Mouse (Mus musculus) spleen, adult 2 months (tissue): ENCODE measurements around the gene Prmt9. TPM values are rescaled to one million over a fixed set of nuclear protein-coding genes. Genes with fewer than 3 reads are reported as not detected.

ENCODE experiments used
- DNase-seq, 2 experiments: peaks; one replicate each; pipeline versions ENCODE4 v3.0.0 to v3.0.0-alpha.2; 2012 to 2021; ENCODE audit warnings: low spot score in 2 of 2, low read depth in 1 of 2
- H3K27ac ChIP-seq: fragments of 200-500 bp; 2 replicates; pipeline ENCODE4 v1.5.1; 2012; ENCODE audit warnings: low read length, inconsistent platforms; ENCODE audit not compliant: insufficient read depth
- H3K27me3 ChIP-seq: fragments of 200-500 bp; 2 replicates; pipeline ENCODE4 v1.6.1; 2012; ENCODE audit warnings: mild to moderate bottlenecking, moderate library complexity, low read length, inconsistent platforms; ENCODE audit not compliant: control insufficient read depth, insufficient read depth
- H3K36me3 ChIP-seq: fragments of 200-500 bp; 2 replicates; pipeline ENCODE4 v1.6.1; 2012; ENCODE audit warnings: mild to moderate bottlenecking, low read length, inconsistent platforms; ENCODE audit not compliant: control insufficient read depth, insufficient read depth
- H3K4me1 ChIP-seq: fragments of 200-500 bp; 2 replicates; pipeline ENCODE4 v1.6.1; 2011; ENCODE audit warnings: inconsistent platforms; ENCODE audit not compliant: control insufficient read depth, insufficient read depth, insufficient read length
- H3K4me3 ChIP-seq: fragments of 200-500 bp; 2 replicates; pipeline ENCODE4 v1.5.1; 2011; ENCODE audit warnings: mild to moderate bottlenecking, inconsistent platforms; ENCODE audit not compliant: insufficient read depth, insufficient read length; ENCODE audit errors: extremely low read depth
- CTCF ChIP-seq: fragments of 200-500 bp; IDR thresholded peaks from 2 replicates; pipeline ENCODE4 v1.5.1; 2011; ENCODE audit warnings: mild to moderate bottlenecking, inconsistent platforms; ENCODE audit not compliant: insufficient read depth, insufficient read length, insufficient replicate concordance; ENCODE audit errors: extremely low read depth
- POLR2A ChIP-seq: fragments of 200-500 bp; IDR thresholded peaks from 2 replicates; pipeline ENCODE4 v1.6.1; 2011; ENCODE audit warnings: low read depth, low read length, inconsistent platforms
- WGBS: fragments of 180-500 bp; shearing (Covaris S2); methylation state at CpG from one replicate; pipeline ENCODE4 v1.1.7; 2018; 5-methylcytosine and 5-hydroxymethylcytosine counted together
- polyA plus RNA-seq: library from polyadenylated mRNA; depleted of rRNA; stranded (reverse); fragments of >200 nt; gene quantifications from 2 replicates; pipeline ENCODE4 v1.2.3, GENCODE M21; 2012

The Prmt9 gene
- polyA plus RNA-seq, 1 experiment: 5.7 TPM

DNA sequence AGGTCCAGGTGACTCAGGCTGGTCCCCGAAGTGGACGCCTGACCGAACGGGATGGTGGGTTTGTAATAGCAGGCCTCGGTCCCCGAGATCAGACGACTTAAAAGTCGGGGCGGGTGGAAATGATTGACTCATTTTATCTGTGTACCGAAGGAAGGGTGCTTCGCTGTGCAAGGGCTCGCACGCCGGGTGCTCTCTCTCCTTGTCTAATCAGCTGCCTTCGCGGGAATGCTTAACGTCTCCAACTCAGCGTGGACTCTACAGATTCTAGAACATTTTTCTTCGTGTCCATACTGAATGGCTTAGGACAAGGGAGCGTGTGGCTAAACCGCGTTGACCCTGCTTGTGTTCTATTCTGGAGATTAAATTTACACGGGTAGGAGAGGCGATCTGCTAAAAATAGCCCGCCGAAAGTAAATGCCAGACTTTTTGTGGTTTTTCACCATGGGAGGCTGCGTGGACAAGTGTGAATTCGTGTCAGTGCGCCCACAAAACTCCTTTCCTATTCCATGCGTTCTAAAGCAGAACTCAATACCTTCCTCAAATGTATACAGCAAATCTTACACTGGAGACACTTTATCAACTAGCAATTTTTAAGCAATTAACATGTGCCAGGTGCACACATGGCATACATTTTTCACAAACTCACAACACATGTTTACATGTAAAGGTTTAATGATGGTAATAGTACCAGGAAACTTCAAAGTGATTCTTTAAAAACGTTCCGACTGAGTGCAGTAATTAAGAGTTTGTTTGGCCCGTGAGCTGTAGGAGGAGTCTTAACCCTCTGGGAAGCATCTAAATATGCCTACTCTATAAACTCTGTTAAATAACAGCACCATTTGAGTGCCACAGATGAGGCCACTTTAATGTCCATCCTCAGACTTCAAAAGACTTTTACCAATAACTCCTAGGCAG lies 30.7 kb upstream of the Prmt9 start:
- H3K4me1 ChIP-seq: peaks cover 2% of the 10 kb centered on the region; the same call in 1 of the 2 replicates
- H3K27ac ChIP-seq: no peak overlapping the region
- H3K36me3 ChIP-seq: no peaks in the 10 kb centered on the region
- peak overlapping the region; percentile 64 for H3K4me3 ChIP-seq
- DNase-seq: no peak
- 7% methylated on average over 33 of the region's 33 CpGs for WGBS
- TF ChIP-seq CTCF (no peak), POLR2A (no peak)
- no peaks in the 10 kb centered on the region for H3K27me3 ChIP-seq

DNA sequence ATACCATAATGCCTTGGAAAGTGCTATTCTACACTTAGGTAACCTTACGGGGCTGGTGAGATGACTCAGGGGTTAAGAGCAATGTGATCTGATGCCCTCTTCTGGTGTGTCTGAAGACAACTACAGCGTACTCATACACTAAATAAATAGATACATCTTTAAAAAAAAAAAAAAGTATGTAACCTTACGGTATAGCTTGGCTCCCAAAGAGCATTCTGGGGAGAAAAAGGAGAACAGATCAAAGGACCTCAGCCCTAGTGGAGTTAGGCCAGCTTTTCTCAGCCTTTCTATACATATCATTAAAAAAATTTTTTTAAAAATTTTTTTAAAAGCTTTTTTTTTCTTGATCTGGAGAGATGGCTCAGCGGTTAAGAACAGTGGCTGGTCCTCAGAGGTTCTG lies 28.6 kb upstream of the Prmt9 start:
- TF ChIP-seq CTCF: no peak
- no peak for TF ChIP-seq POLR2A
- no peak for DNase-seq
- no peak overlapping the region for H3K4me3 ChIP-seq
- H3K27me3 ChIP-seq: no peaks in the 10 kb centered on the region
- H3K4me1 ChIP-seq: peaks cover 2% of the 10 kb centered on the region; the same call in 1 of the 2 replicates
- WGBS: 94% methylated on average over 4 of the region's 4 CpGs
- H3K27ac ChIP-seq: no peak overlapping the region
- no peaks in the 10 kb centered on the region for H3K36me3 ChIP-seq

DNA sequence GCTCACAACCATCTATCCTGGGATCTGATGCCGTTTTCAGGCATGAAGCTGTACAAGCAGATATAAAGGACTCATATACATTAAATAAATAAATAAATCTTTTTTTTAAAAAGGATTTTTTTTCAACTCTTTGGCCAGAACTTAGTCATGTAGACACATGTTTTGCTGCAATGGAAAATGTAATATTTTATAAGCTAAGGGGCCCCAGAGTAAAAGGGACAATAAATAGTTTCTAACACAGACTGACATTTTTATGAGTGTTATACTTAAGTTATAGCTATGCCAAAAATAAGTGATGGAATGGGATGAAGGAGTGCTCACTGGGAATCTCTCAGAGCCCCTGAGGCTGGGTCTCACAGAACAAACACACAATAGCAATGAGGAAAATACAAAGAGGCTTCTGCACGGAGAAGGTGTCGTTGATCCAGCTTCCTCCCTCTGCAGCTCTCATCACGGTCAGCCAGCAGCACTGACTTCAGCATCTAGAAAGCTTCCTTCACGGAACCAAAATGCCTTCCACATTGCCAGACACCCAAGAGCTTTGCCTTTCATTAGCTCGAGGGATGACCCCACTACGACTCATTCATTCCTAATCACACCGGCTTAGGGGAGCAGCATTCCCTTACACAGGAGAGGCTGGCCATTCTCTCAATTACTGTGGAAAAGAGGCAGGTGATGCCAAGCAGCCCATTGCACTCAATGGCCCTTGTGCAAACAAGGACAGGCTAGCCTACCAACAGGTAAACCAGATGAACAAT lies 28.0 kb upstream of the Prmt9 start:
- WGBS: 95% methylated on average over 8 of the region's 8 CpGs
- H3K36me3 ChIP-seq: no peaks in the 10 kb centered on the region
- no peaks in the 10 kb centered on the region for H3K27me3 ChIP-seq
- TF ChIP-seq POLR2A (no peak), CTCF (no peak)
- H3K4me3 ChIP-seq: no peak overlapping the region
- H3K4me1 ChIP-seq: peaks cover 2% of the 10 kb centered on the region; the same call in 1 of the 2 replicates
- DNase-seq: no peak
- no peak overlapping the region for H3K27ac ChIP-seq

DNA sequence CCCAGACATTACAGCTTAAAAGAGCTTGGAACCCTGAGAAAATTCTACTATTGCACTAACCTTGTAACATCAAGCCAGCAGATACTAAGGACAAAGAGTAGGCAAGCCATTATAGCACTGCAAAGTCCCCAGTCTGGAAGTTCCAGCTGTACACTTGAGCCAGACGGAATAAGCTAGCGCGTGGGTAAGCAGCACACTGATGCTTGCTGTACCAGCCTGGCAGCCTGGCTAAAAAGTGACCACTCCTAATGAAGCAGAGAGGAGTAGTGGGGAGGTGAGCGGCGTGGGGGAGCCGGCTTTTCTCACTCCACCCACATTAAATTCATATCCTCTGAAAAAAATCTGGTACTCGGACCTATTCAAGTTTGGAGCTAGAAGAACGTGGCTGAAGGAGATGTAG lies 26.2 kb upstream of the Prmt9 start:
- no peak for TF ChIP-seq POLR2A
- TF ChIP-seq CTCF: no peak
- DNase-seq: no peak
- Histone ChIP-seq H3K27me3 (no peaks in the 10 kb centered on the region), H3K4me3 (no peak overlapping the region), H3K27ac (no peak overlapping the region), H3K4me1 (no peaks in the 10 kb centered on the region), H3K36me3 (no peaks in the 10 kb centered on the region)
- WGBS: 92% methylated on average over 8 of the region's 8 CpGs

DNA sequence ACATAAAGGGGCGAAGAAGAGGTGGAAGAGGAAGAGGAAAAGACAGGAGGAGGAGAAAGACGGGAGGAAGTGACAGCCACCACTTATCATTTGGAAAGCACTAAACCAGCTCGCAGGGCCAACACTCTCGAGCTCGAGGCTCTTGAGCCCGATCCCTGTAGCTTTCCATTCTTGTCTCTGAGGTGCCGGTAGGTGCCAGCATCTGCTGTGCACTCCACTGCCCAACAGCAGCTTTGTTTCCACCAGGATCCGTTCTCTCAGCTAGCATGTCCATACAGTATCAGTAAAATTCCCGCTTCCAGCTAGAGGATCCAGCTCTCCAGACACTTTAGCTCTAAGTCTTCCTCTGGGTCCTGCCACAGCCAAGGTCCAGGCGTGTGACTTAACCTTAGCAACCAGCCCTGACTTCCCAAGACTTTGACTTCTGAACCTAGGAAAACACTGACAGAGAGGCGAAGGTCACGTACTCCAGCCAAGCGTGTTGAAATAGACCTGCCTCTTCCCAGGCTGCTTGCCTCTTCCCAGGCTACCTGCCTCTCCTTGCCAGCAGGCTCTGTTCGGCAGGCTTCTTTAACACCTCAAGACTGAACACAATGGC lies 25.1 kb upstream of the Prmt9 start:
- TF ChIP-seq POLR2A (no peak), CTCF (no peak)
- no peak overlapping the region for H3K27ac ChIP-seq
- H3K27me3 ChIP-seq: no peaks in the 10 kb centered on the region
- no peaks in the 10 kb centered on the region for H3K4me1 ChIP-seq
- H3K36me3 ChIP-seq: no peaks in the 10 kb centered on the region
- 79% methylated on average over 14 of the region's 14 CpGs for WGBS
- no peak for DNase-seq
- no peak overlapping the region for H3K4me3 ChIP-seq

DNA sequence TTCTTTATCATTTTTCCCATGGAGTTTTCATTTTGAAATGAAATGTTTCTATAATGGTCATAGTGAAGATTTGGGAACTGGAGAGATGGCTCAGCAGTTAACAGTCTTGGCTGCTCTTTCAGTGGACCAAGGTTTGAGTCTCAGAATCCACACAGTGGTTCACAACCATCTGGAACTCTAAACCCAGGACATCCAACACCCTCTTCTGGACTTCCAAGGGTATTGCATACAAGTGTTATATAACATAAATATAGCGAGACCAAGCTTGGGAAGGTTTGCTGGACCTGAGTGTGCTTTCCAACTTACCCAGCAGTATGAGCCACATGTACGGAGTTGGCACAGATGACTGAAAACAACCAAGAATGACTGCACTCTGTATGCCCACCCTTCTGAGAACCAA lies 24.3 kb upstream of the Prmt9 start:
- 90% methylated on average over 2 of the region's 2 CpGs for WGBS
- Histone ChIP-seq H3K36me3 (no peaks in the 10 kb centered on the region), H3K4me1 (no peaks in the 10 kb centered on the region), H3K27ac (no peak overlapping the region), H3K27me3 (no peaks in the 10 kb centered on the region), H3K4me3 (no peak overlapping the region)
- no peak for TF ChIP-seq POLR2A
- no peak for TF ChIP-seq CTCF
- DNase-seq: no peak
